Mouse (Mus musculus) limb, embryonic 11.5 days (tissue): ENCODE results near the gene Atp8b4. TPM values are rescaled to one million over a fixed set of nuclear protein-coding genes. Genes with fewer than 3 reads are reported as not detected.

Experiments used
- ATAC-seq: fragments of 200-750 bp; cut with Nextera tagmentation; 2 replicates; pipeline ENCODE4 v1.8.0; 2017; ENCODE audit warnings: low read depth; ENCODE audit not compliant: insufficient number of reproducible peaks, low FRiP score, low TSS enrichment
- DNase-seq: peaks from one replicate; pipeline ENCODE4 v3.0.0-alpha.2; 2015; ENCODE audit warnings: low spot score
- H3K27ac ChIP-seq: fragments of 300-500 bp; sonication (generic); replicated peaks from 2 replicates; pipeline ENCODE4 v1.5.1; 2014; ENCODE audit warnings: low read depth, mild to moderate bottlenecking, low read length
- H3K27me3 ChIP-seq: fragments of 300-500 bp; sonication (generic); 2 replicates; pipeline ENCODE4 v1.6.1; 2014; ENCODE audit warnings: mild to moderate bottlenecking, low read length, mixed read lengths; ENCODE audit not compliant: control insufficient read depth, insufficient read depth
- H3K36me3 ChIP-seq: fragments of 300-500 bp; sonication (generic); 2 replicates; pipeline ENCODE4 v1.6.1; 2014; ENCODE audit warnings: mild to moderate bottlenecking, low read length, moderate library complexity, mixed read lengths; ENCODE audit not compliant: control insufficient read depth, insufficient read depth
- H3K4me1 ChIP-seq: fragments of 300-500 bp; sonication (generic); 2 replicates; pipeline ENCODE4 v1.6.1; 2014; ENCODE audit warnings: low read length, mixed read lengths; ENCODE audit not compliant: control insufficient read depth, insufficient read depth
- H3K4me2 ChIP-seq: fragments of 300-500 bp; sonication (generic); 2 replicates; pipeline ENCODE4 v1.6.1; 2014; ENCODE audit warnings: low read depth, mild to moderate bottlenecking, moderate library complexity; ENCODE audit not compliant: severe bottlenecking
- H3K4me3 ChIP-seq: fragments of 300-500 bp; sonication (generic); 2 replicates; pipeline ENCODE4 v1.5.1; 2014; ENCODE audit warnings: low read depth, low read length
- H3K9ac ChIP-seq: fragments of 300-500 bp; sonication (generic); 2 replicates; pipeline ENCODE4 v1.6.1; 2014; ENCODE audit warnings: mild to moderate bottlenecking, low read length
- H3K9me3 ChIP-seq: fragments of 300-500 bp; sonication (generic); 2 replicates; pipeline ENCODE4 v1.6.1; 2016; ENCODE audit warnings: low read length; ENCODE audit not compliant: control insufficient read depth
- WGBS: fragments of 180-500 bp; shearing (Covaris S2); extraction: QIAGEN DNeasy Blood & Tissue Kit; methylation state at CpG from one replicate; pipeline ENCODE4 v1.1.7; 2014; 5-methylcytosine and 5-hydroxymethylcytosine counted together
- polyA plus RNA-seq: library from polyadenylated mRNA; unstranded; fragments of >200 nt; fragmentation: Nextera tagmentation; extraction: Ambion mirVana; gene quantifications from 2 replicates; pipeline ENCODE4 v1.2.1, GENCODE M21; 2014

Gene Atp8b4
- polyA plus RNA-seq, 1 experiment from 2014 or later = 0.07 TPM

DNA sequence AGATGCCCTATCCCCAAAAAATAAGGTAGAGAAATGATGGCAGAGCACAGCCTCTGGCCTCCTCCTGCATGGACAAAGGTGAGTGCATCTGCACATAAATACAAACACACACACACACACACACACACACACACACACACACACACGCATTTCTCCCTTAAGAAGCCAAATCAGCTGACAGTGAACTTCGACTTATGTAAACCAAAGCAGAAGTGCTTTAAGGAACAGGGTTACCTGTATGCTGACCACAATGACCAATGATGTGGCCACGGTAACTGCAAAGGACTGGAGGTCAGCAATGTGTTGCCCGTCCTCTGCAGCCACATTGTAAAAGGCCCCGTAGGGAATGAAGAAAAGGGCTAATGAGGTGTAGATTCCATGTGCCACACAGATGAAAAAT is 163.3 kb downstream of the Atp8b4 start:
- WGBS = 65% methylated on average over 5 of the region's 5 CpGs
- no peaks in the 10 kb centered on the region for H3K36me3 ChIP-seq

DNA sequence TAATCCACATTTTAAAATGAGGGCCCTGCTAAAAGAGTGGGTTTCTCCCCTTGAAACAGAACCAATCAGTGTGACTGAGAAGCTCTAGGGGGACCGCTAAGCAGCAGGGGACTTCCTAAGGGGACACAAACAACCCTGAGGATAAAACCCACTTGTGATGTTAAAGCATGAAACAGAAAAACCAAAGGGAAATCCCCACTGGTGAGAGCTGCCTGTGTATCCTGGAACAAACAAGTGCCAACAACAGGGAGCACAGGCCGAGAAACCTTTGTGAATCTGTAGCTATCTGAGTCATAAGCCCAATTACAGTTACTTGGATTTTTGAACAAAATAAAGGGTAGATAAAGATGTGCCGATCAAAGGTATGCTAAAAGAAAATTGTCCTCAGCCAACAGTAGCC is 168.7 kb downstream of the Atp8b4 start:
- H3K9me3 ChIP-seq = no peaks in the 10 kb centered on the region
- no peaks in the 10 kb centered on the region for H3K27me3 ChIP-seq
- H3K9ac ChIP-seq = no peak overlapping the region
- H3K36me3 ChIP-seq = no peaks in the 10 kb centered on the region
- no peak for DNase-seq
- no peak overlapping the region for H3K4me2 ChIP-seq
- no peaks in the 10 kb centered on the region for H3K4me1 ChIP-seq
- WGBS = 82% methylated on average over 3 of the region's 3 CpGs
- ATAC-seq = no peak
- no peak overlapping the region for H3K4me3 ChIP-seq
- no peak overlapping the region for H3K27ac ChIP-seq

More for the DNA sequence above, 163.3 kb downstream of the Atp8b4 start:
- Histone ChIP-seq H3K27me3 (no peaks in the 10 kb centered on the region), H3K4me1 (no peaks in the 10 kb centered on the region), H3K9ac (no peak overlapping the region), H3K9me3 (no peaks in the 10 kb centered on the region), H3K4me2 (no peak overlapping the region), H3K4me3 (no peak overlapping the region), H3K27ac (no peak overlapping the region)
- ATAC-seq = no peak
- no peak for DNase-seq

DNA sequence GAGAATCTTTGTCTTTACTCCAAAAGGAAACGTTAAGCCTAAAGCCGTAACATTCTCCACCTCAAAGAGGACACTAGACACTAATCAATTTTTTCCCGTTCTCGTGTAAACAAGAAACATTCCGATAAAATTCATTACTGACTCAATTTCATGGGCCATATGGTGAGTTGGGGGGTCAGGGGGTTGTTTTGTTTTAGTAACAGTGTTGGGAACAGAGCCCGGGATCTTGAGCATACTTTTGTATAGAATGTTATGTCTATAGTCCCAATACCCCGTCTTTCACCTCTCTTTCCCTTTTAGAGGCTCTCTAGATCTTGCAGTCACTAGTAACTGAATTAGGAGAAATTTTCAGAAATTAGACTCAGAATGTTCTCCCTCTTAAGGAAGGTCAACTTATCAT is 177.3 kb downstream of the Atp8b4 start:
- H3K4me2 ChIP-seq = no peak overlapping the region
- ATAC-seq (no peak), DNase-seq (no peak)
- H3K9ac ChIP-seq = no peak overlapping the region
- H3K27ac ChIP-seq = no peak overlapping the region
- no peaks in the 10 kb centered on the region for H3K36me3 ChIP-seq
- WGBS = 87% methylated on average over 7 of the region's 7 CpGs
- no peaks in the 10 kb centered on the region for H3K4me1 ChIP-seq
- H3K27me3 ChIP-seq = no peaks in the 10 kb centered on the region
- no peaks in the 10 kb centered on the region for H3K9me3 ChIP-seq
- no peak overlapping the region for H3K4me3 ChIP-seq

DNA sequence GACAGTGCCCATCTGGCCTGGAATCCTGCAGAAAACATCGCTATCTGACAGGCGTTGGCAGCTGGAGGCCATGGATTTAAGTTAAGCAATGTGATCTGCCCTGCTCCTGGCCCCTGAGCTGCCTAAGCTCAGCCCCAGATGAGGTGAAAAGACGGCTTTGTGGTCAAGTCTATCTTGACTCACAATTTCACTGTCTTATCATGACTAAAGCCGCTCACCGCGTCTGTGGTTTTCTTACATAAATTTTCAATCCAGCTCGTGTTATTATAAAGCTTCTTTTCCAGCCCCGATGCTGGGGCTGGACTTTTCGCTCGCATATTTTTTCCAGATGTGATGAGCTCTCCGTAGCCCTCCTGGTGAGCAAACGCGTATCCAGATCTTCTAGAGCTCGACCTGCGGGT is 177.8 kb downstream of the Atp8b4 start:
- H3K4me1 ChIP-seq = no peaks in the 10 kb centered on the region
- no peaks in the 10 kb centered on the region for H3K27me3 ChIP-seq
- H3K27ac ChIP-seq = no peak overlapping the region
- no peaks in the 10 kb centered on the region for H3K9me3 ChIP-seq
- H3K4me3 ChIP-seq = no peak overlapping the region
- no peak overlapping the region for H3K9ac ChIP-seq
- H3K36me3 ChIP-seq = no peaks in the 10 kb centered on the region
- H3K4me2 ChIP-seq = no peak overlapping the region
- no peak for ATAC-seq
- DNase-seq = no peak
- 85% methylated on average over 15 of the region's 15 CpGs for WGBS

- H3K9me3 ChIP-seq = no peaks in the 10 kb centered on the region
- H3K4me3 ChIP-seq = no peak overlapping the region
- no peak overlapping the region for H3K27ac ChIP-seq
- H3K4me1 ChIP-seq = no peaks in the 10 kb centered on the region
- ATAC-seq (no peak), DNase-seq (no peak)
- 78% methylated on average over 6 of the region's 6 CpGs for WGBS
- H3K9ac ChIP-seq = no peak overlapping the region
- H3K4me2 ChIP-seq = no peak overlapping the region
- no peaks in the 10 kb centered on the region for H3K27me3 ChIP-seq
- no peaks in the 10 kb centered on the region for H3K36me3 ChIP-seq
These were observed 182.4 kb downstream of the Atp8b4 start for GRCm38 (mm10) chr2:126318071-126318470.

GRCm38 (mm10) chr2:126316942-126317341 is 183.5 kb downstream of the Atp8b4 start:
- H3K27me3 ChIP-seq = no peaks in the 10 kb centered on the region
- no peaks in the 10 kb centered on the region for H3K4me1 ChIP-seq
- no peak overlapping the region for H3K4me2 ChIP-seq
- H3K4me3 ChIP-seq = no peak overlapping the region
- DNase-seq (no peak), ATAC-seq (no peak)
- 87% methylated on average over 3 of the region's 3 CpGs for whole genome bisulfite sequencing
- no peaks in the 10 kb centered on the region for H3K9me3 ChIP-seq
- no peaks in the 10 kb centered on the region for H3K36me3 ChIP-seq
- H3K27ac ChIP-seq = no peak overlapping the region
- H3K9ac ChIP-seq = no peak overlapping the region

DNA sequence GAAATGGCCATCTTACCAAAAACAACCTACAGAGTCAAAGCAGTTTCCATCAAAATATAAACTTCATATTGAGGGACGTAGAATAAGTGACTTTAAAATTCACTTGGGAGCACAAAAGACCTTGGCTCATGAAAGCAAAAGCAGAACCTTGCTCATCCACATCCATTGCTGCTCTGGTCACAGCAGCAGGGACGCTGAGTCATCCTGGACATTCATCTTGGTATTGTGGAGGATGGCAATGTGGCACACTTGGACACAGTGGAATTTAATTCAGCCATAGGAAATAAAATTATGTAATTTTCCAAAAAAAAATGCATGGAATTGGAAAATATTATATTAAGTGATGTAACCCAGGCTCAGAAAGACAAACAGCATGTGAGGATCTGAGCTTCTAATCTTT is 184.1 kb downstream of the Atp8b4 start:
- H3K9me3 ChIP-seq = no peaks in the 10 kb centered on the region
- no peak for DNase-seq
- H3K27ac ChIP-seq = no peak overlapping the region
- H3K9ac ChIP-seq = no peak overlapping the region
- H3K4me2 ChIP-seq = no peak overlapping the region
- no peak for ATAC-seq
- H3K27me3 ChIP-seq = no peaks in the 10 kb centered on the region
- H3K4me3 ChIP-seq = no peak overlapping the region
- H3K36me3 ChIP-seq = no peaks in the 10 kb centered on the region
- 86% methylated on average over 2 of the region's 2 CpGs for WGBS
- H3K4me1 ChIP-seq = no peaks in the 10 kb centered on the region

DNA sequence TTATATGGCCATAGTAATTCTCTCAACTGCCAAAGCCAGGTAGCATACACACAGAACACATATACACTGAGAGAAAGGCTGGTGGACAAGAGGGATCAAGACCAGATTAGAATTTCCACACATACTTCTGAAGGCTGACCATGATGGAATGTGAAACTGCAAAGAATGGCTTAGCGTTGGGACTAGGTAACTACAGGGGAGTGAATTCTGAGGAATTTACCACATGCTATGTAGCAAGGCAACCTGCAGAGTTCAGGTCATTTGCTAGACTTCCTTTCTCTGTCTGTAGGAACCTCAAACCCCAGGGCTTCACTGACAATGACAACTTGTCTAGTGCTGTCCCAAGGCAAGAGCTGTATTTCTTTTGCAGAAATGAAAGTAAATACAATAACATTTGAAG is 189.4 kb downstream of the Atp8b4 start:
- 63% methylated on average over 1 of the region's 1 CpGs for WGBS
- H3K9me3 ChIP-seq = no peaks in the 10 kb centered on the region

GRCm38 (mm10) chr2:126309994-126310393 is 190.5 kb downstream of the Atp8b4 start:
- H3K27me3 ChIP-seq = no peaks in the 10 kb centered on the region
- no peak overlapping the region for H3K27ac ChIP-seq
- H3K4me3 ChIP-seq = no peak overlapping the region
- ATAC-seq = no peak
- H3K36me3 ChIP-seq = no peaks in the 10 kb centered on the region
- H3K4me2 ChIP-seq = no peak overlapping the region
- no peak overlapping the region for H3K9ac ChIP-seq
- WGBS = 92% methylated on average over 4 of the region's 4 CpGs
- H3K9me3 ChIP-seq = no peaks in the 10 kb centered on the region
- no peak for DNase-seq
- no peaks in the 10 kb centered on the region for H3K4me1 ChIP-seq

More for the DNA sequence above, 189.4 kb downstream of the Atp8b4 start:
- no peak for DNase-seq
- Histone ChIP-seq H3K27ac (no peak overlapping the region), H3K4me1 (no peaks in the 10 kb centered on the region), H3K36me3 (no peaks in the 10 kb centered on the region), H3K27me3 (no peaks in the 10 kb centered on the region), H3K9ac (no peak overlapping the region), H3K4me2 (no peak overlapping the region), H3K4me3 (no peak overlapping the region)
- ATAC-seq = no peak
